Comparison of ENCODE assay signal across 12 mouse cellular contexts in genomic region chr9:65084198-65084807, GRCm38 (mm10). TPM values are rescaled to one million over a fixed set of nuclear protein-coding genes. Genes with fewer than 3 reads are reported as not detected.
A peak's percentile ranks its signal among the peaks of the same experiment; 100 is the strongest.
DNase-seq lines count a peak whose midpoint lies in the region; ATAC-seq lines count a peak whose summit lies in the region.
"Had no signal": no experiment of that assay in that cellular context is flagged by ENCODE, and none has a peak within 500 bp of the region (broad histone marks: within the 10 kb centered on the region; RNA-seq: fewer than 3 reads in every experiment).

No protein-coding gene starts in this region.

- peak; percentile 24 for DNase-seq in ovary, postnatal 36 days (ENCODE audit: low spot score)
- no peak for DNase-seq in ovary, postnatal 10 days (ENCODE audit: low spot score)
- DNase-seq in forebrain, embryonic 10.5 days (ENCODE audit: extremely low spot score, low spot score), result no peak
- DNase-seq in spleen, adult 12 weeks (ENCODE audit: low spot score), result no peak
- DNase-seq: cerebellum, postnatal 14 days; kidney, adult 11 months had no signal

- 58% methylated on average over 7 of the region's 7 CpGs for WGBS in intestine, embryonic 16.5 days
- WGBS in stomach, embryonic 16.5 days, result 67% methylated on average over 7 of the region's 7 CpGs
- WGBS in forebrain, embryonic 10.5 days, result 86% methylated on average over 7 of the region's 7 CpGs
- WGBS in hindbrain, embryonic 16.5 days, result 87% methylated on average over 7 of the region's 7 CpGs

- no peak overlapping the region for H3K9ac ChIP-seq in intestine, embryonic 16.5 days (ENCODE audit: low read depth, low read length)
- H3K9ac ChIP-seq in stomach, embryonic 16.5 days (ENCODE audit: low read length), result no peak overlapping the region
- H3K9ac ChIP-seq in hindbrain, embryonic 16.5 days (ENCODE audit: low read depth, low read length), result no peak overlapping the region
- H3K9ac ChIP-seq: heart, embryonic 13.5 days had no signal

- H3K27me3 ChIP-seq in intestine, embryonic 16.5 days (replicated peaks; ENCODE audit: control insufficient read depth, insufficient read depth, low read length), result no peaks in the 10 kb centered on the region
- H3K27me3 ChIP-seq in stomach, embryonic 16.5 days (ENCODE audit: control insufficient read depth, insufficient read depth, low read length), result no peaks in the 10 kb centered on the region
- no peaks in the 10 kb centered on the region for H3K27me3 ChIP-seq in forebrain, embryonic 10.5 days (ENCODE audit: poor library complexity, severe bottlenecking)
- H3K27me3 ChIP-seq in hindbrain, embryonic 16.5 days (replicated peaks; ENCODE audit: control insufficient read depth, insufficient read depth, low read length), result no peaks in the 10 kb centered on the region
- H3K27me3 ChIP-seq: heart, embryonic 13.5 days had no signal

- H3K9me3 ChIP-seq in intestine, embryonic 16.5 days (ENCODE audit: control insufficient read depth, low read length), result no peaks in the 10 kb centered on the region
- no peaks in the 10 kb centered on the region for H3K9me3 ChIP-seq in stomach, embryonic 16.5 days (replicated peaks; ENCODE audit: control insufficient read depth, low read length)
- no peaks in the 10 kb centered on the region for H3K9me3 ChIP-seq in forebrain, embryonic 10.5 days
- no peaks in the 10 kb centered on the region for H3K9me3 ChIP-seq in hindbrain, embryonic 16.5 days (ENCODE audit: control insufficient read depth, low read length)
- H3K9me3 ChIP-seq: G1E; heart, embryonic 13.5 days had no signal

- no peak overlapping the region for H3K27ac ChIP-seq in intestine, embryonic 16.5 days (ENCODE audit: low read length)
- H3K27ac ChIP-seq in stomach, embryonic 16.5 days (ENCODE audit: low read length), result no peak overlapping the region
- H3K27ac ChIP-seq in forebrain, embryonic 10.5 days, result no peak overlapping the region
- no peak overlapping the region for H3K27ac ChIP-seq in hindbrain, embryonic 16.5 days (ENCODE audit: low read depth, low read length)
- H3K27ac ChIP-seq: heart, embryonic 13.5 days had no signal

- no peak overlapping the region for H3K4me3 ChIP-seq in intestine, embryonic 16.5 days (ENCODE audit: low read length)
- H3K4me3 ChIP-seq in stomach, embryonic 16.5 days (replicated peaks; ENCODE audit: low read length), result no peak overlapping the region
- H3K4me3 ChIP-seq in forebrain, embryonic 10.5 days, result no peak overlapping the region
- H3K4me3 ChIP-seq in hindbrain, embryonic 16.5 days (ENCODE audit: low read length), result no peak overlapping the region
- H3K4me3 ChIP-seq: heart, embryonic 13.5 days had no signal

- peaks cover 7% of the 10 kb centered on the region for H3K4me1 ChIP-seq in intestine, embryonic 16.5 days (ENCODE audit: control insufficient read depth, insufficient read depth, low read length)
- H3K4me1 ChIP-seq in stomach, embryonic 16.5 days (ENCODE audit: control insufficient read depth, insufficient read depth, low read length), result peaks cover 3% of the 10 kb centered on the region; the same call in 1 of the 2 replicates
- H3K4me1 ChIP-seq in forebrain, embryonic 10.5 days, result 0 out of 2 replicates have a peak, but pooled peaks cover 3% of the 10 kb centered on the region
- H3K4me1 ChIP-seq in hindbrain, embryonic 16.5 days (ENCODE audit: control insufficient read depth, insufficient read depth, low read depth, low read length), result no peaks in the 10 kb centered on the region

- H3K36me3 ChIP-seq in intestine, embryonic 16.5 days (ENCODE audit: control insufficient read depth, insufficient read depth, low read length), result no peaks in the 10 kb centered on the region; the same call in 1 of the 2 replicates
- H3K36me3 ChIP-seq in stomach, embryonic 16.5 days (ENCODE audit: control insufficient read depth, insufficient read depth, low read length), result peaks cover 20% of the 10 kb centered on the region; the same call in 1 of the 2 replicates
- H3K36me3 ChIP-seq in forebrain, embryonic 10.5 days (replicated peaks), result peaks cover 55% of the 10 kb centered on the region
- H3K36me3 ChIP-seq in hindbrain, embryonic 16.5 days (ENCODE audit: control insufficient read depth, insufficient read depth, low read length), result peaks cover 16% of the 10 kb centered on the region

- ATAC-seq in activated CD4-positive, CD25-positive, alpha-beta regulatory T cell, adult 4 months, result peak; percentile 67
- ATAC-seq in intestine, embryonic 16.5 days, result peak; percentile 84
- peak; percentile 80; the same call in 1 of the 2 replicates for ATAC-seq in stomach, embryonic 16.5 days (ENCODE audit: insufficient read depth, low FRiP score)
- no peak for ATAC-seq in hindbrain, embryonic 16.5 days

- H3K4me2 ChIP-seq in intestine, embryonic 16.5 days (ENCODE audit: low read depth, low read length), result no peak overlapping the region
- H3K4me2 ChIP-seq in stomach, embryonic 16.5 days (ENCODE audit: low read depth, low read length), result no peak overlapping the region
- no peak overlapping the region for H3K4me2 ChIP-seq in hindbrain, embryonic 16.5 days (ENCODE audit: low read length)
- H3K4me2 ChIP-seq: heart, embryonic 13.5 days had no signal

RNA-seq across cellular contexts. Expression of gene Igdcc4, which starts 17.0 kb away (rescaled TPM):
- polyA plus RNA-seq in activated CD4-positive, CD25-positive, alpha-beta regulatory T cell, adult 4 months (2017; shearing (Covaris generic)), result under 1 TPM in 1 of 2 experiments, not detected in 1; 0.11 TPM
- polyA plus RNA-seq in intestine, embryonic 16.5 days (2015; fragmentation: Nextera tagmentation; extraction: Ambion mirVana), result 13.0 and 14.5 TPM in 2 replicates
- polyA plus RNA-seq in stomach, embryonic 16.5 days (2015; fragmentation: Nextera tagmentation; extraction: Ambion mirVana), result 22.1 and 25.6 TPM in 2 replicates
- polyA plus RNA-seq in forebrain, embryonic 10.5 days (2016; fragmentation: Nextera tagmentation; extraction: Ambion mirVana), result 7.7 and 8.0 TPM in 2 replicates
- polyA plus RNA-seq in hindbrain, embryonic 16.5 days (2015; fragmentation: Nextera tagmentation; extraction: Ambion mirVana), result 12.8 and 17.7 TPM in 2 replicates
- polyA plus RNA-seq: G1E had no signal

RNA-seq across cellular contexts. Expression of gene Dpp8, which starts 52.1 kb away (rescaled TPM):
- 10 to 100 TPM; 23.4 to 29.2 TPM for polyA plus RNA-seq in activated CD4-positive, CD25-positive, alpha-beta regulatory T cell, adult 4 months (2017; shearing (Covaris generic))
- 26.9 and 29.1 TPM in 2 replicates for polyA plus RNA-seq in intestine, embryonic 16.5 days (2015; fragmentation: Nextera tagmentation; extraction: Ambion mirVana)
- 37.0 and 37.5 TPM in 2 replicates for polyA plus RNA-seq in stomach, embryonic 16.5 days (2015; fragmentation: Nextera tagmentation; extraction: Ambion mirVana)
- polyA plus RNA-seq in forebrain, embryonic 10.5 days (2016; fragmentation: Nextera tagmentation; extraction: Ambion mirVana), result 39.1 and 46.7 TPM in 2 replicates
- 33.1 and 37.7 TPM in 2 replicates for polyA plus RNA-seq in hindbrain, embryonic 16.5 days (2015; fragmentation: Nextera tagmentation; extraction: Ambion mirVana)

RNA-seq across cellular contexts. Expression of gene Igdcc3, which starts 56.7 kb away (rescaled TPM):
- not detected for polyA plus RNA-seq in activated CD4-positive, CD25-positive, alpha-beta regulatory T cell, adult 4 months (2017; shearing (Covaris generic))
- polyA plus RNA-seq in intestine, embryonic 16.5 days (2015; fragmentation: Nextera tagmentation; extraction: Ambion mirVana), result 0.12 and 0.60 TPM in 2 replicates
- polyA plus RNA-seq in stomach, embryonic 16.5 days (2015; fragmentation: Nextera tagmentation; extraction: Ambion mirVana), result 0.44 and 0.55 TPM in 2 replicates
- polyA plus RNA-seq in forebrain, embryonic 10.5 days (2016; fragmentation: Nextera tagmentation; extraction: Ambion mirVana), result 208 and 246 TPM in 2 replicates
- 4.4 and 9.0 TPM in 2 replicates for polyA plus RNA-seq in hindbrain, embryonic 16.5 days (2015; fragmentation: Nextera tagmentation; extraction: Ambion mirVana)
- polyA plus RNA-seq: G1E had no signal

Comparison
In these comparisons a context has a peak if more than half of its experiments do, and no peak if none do; other contexts are left out.
1. RNA of gene Igdcc3, which starts 56.7 kb away (polyA plus RNA-seq): 208 to 246 TPM in forebrain, embryonic 10.5 days; 4.4 to 9.0 TPM in hindbrain, embryonic 16.5 days, 0.44 to 0.55 TPM in stomach, embryonic 16.5 days, 0.12 to 0.60 TPM in intestine, embryonic 16.5 days and not detected in activated CD4-positive, CD25-positive, alpha-beta regulatory T cell, adult 4 months; every median in the first group is over 10 times any median in the second.